Mouse (Mus musculus) neutrophil, adult 5-6 weeks (primary cell): ENCODE data around the gene Abi2. TPM values are rescaled to one million over a fixed set of nuclear protein-coding genes. Genes with fewer than 3 reads are reported as not detected.

Experiments
- ATAC-seq: fragments of 151-379, 151-347 bp; 2 replicates; pipeline ENCODE4 v1.8.0; 2017; ENCODE audit warnings: mild to moderate bottlenecking, moderate TSS enrichment; ENCODE audit not compliant: insufficient number of reproducible peaks, poor library complexity, low FRiP score, severe bottlenecking; ENCODE audit errors: extremely low read depth
- total RNA-seq: library from RNA; stranded (forward); fragments of 200-1000 nt; gene quantifications from 2 replicates; pipeline ENCODE4 v1.2.3, GENCODE M21; 2017

Gene Abi2
- total RNA-seq, 1 experiment from 2014 or later, result 5.4 TPM

- no peak for ATAC-seq
These were observed 73.5 kb downstream of the Abi2 start for GRCm38 (mm10) chr1:60482881-60483280.

GRCm38 (mm10) chr1:60485649-60486048 is 76.2 kb downstream of the Abi2 start:
- no peak for ATAC-seq

GRCm38 (mm10) chr1:60488635-60489034 is 79.2 kb downstream of the Abi2 start:
- no peak for ATAC-seq

GRCm38 (mm10) chr1:60489660-60490059 is 80.2 kb downstream of the Abi2 start:
- no peak for ATAC-seq

- ATAC-seq, result no peak
These were observed 81.1 kb downstream of the Abi2 start for GRCm38 (mm10) chr1:60490510-60490909.

- ATAC-seq, result no peak
These were observed 83.0 kb downstream of the Abi2 start for GRCm38 (mm10) chr1:60492404-60492803.

GRCm38 (mm10) chr1:60493421-60493820 is 84.0 kb downstream of the Abi2 start:
- no peak for ATAC-seq

- ATAC-seq, result no peak
These were observed 94.0 kb downstream of the Abi2 start for GRCm38 (mm10) chr1:60503456-60503855.

- no peak for ATAC-seq
These were observed 101.2 kb downstream of the Abi2 start for GRCm38 (mm10) chr1:60510584-60510983.

GRCm38 (mm10) chr1:60530107-60530506 is 120.7 kb downstream of the Abi2 start:
- no peak for ATAC-seq

- no peak for ATAC-seq
These were observed 121.2 kb downstream of the Abi2 start for GRCm38 (mm10) chr1:60530636-60531035.

Other genes with a start within 250 kb of the Abi2 start
- 33.4 and 34.4 TPM in 2 replicates for gene Nbeal1, start 229.0 kb upstream of the Abi2 start, total RNA-seq
- gene Cyp20a1, start 66.3 kb upstream of the Abi2 start, total RNA-seq, result 11.7 and 12.5 TPM in 2 replicates
- 1.1 and 2.7 TPM in 2 replicates for gene Raph1, start 157.5 kb downstream of the Abi2 start, total RNA-seq